Mouse (Mus musculus): ENCODE results near the gene Fv1. TPM values are rescaled to one million over a fixed set of nuclear protein-coding genes. Genes with fewer than 3 reads are reported as not detected.

The Fv1 gene
- polyA plus RNA-seq, 2 experiments, result 1.5 to 2.2 TPM

DNA sequence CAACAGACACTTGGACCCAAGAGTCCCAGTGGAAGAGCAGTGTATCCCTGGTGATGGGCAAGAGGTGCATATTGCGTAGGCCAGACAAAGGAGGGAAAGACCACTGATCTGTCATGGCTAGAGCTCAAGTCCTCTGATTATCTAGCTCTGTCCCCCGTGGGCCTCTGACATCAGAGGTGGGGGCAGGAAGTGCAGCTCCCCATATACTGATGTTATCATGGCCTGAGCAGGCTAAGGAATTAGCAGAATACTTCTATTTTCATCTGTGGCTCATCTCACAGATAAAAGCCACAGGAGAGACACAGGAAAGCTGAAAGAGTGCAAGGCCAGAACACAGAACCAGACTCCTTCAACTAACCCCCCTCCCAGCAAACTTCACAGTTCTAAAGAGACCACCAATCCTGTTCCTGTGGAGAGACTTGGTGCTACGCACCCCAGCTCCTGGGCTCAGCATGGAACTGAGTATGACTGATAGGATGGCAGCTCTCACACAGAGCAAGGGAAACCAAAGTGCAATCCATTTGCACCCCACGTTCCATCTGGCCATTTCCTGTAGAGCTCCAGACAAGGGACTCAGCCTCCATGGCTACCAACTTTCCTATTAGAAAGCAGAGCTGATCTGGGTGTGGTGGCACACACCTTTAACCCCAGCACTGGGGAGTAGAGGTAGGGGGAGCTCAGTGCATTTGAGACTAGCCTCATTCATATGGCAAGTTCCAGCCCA, 7.2 kb downstream of the Fv1 start:
- TF ChIP-seq CTCF (IDR thresholded peaks at IDR 0.05; ENCODE audit: low read depth) (no peak), EP300 (IDR thresholded peaks at IDR 0.05; ENCODE audit: low read depth) (no peak)
- Histone ChIP-seq H3K9ac (replicated peaks) (no peak overlapping the region), H3K4me2 (ENCODE audit: low read depth) (no peak overlapping the region), H3K27ac (no peak overlapping the region), H3K9me3 (ENCODE audit: control insufficient read depth, low read length) (no peaks in the 10 kb centered on the region), H3K4me3 (ENCODE audit: insufficient read depth in 1 of 2, low read depth in 2 of 2, low read length in 2 of 2) (no peak overlapping the region), H3K4me1 (replicated peaks; ENCODE audit: control insufficient read depth in 2 of 2, insufficient read depth in 2 of 2, low read length in 1 of 2) (peaks cover 0 to 4% of the 10 kb centered on the region in 2 experiments; a peak in 1 of 4 replicates), H3K27me3 (ENCODE audit: control insufficient read depth, insufficient read depth, low read length) (no peaks in the 10 kb centered on the region), H3K36me3 (replicated peaks; ENCODE audit: control insufficient read depth, insufficient read depth, low read depth) (peaks cover 25% of the 10 kb centered on the region)
- no peak for ATAC-seq (ENCODE audit: insufficient read depth)
- no peak for DNase-seq (ENCODE audit: low read depth in 3 of 3, low spot score in 3 of 3)
- WGBS (ENCODE audit: insufficient replicate concordance), result 38% methylated on average over 4 of the region's 4 CpGs

DNA sequence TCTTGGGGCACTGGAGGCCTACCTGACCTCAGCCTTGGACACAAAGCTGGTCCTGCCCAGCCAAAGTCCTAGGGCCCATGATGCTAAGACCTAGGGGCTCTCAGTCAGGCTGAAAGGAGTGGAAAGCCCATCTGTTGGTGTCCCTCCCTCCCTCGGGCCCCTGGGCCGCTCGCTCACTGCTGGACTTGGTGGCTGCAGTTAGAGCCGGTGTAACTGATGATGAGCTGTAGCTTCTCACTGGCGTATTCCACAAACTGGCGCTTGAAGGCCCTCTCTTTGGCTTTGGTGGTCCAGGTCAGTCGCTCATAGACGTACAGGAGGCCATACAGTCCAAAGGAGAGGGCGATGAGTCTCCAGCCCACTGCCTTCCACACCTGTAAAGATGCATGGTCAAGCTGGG, 9.8 kb downstream of the Fv1 start:
- TF ChIP-seq CTCF (IDR thresholded peaks at IDR 0.05; ENCODE audit: low read depth), result no peak
- 77% methylated on average over 9 of the region's 9 CpGs for WGBS (ENCODE audit: insufficient replicate concordance)
- no peaks in the 10 kb centered on the region for H3K27me3 ChIP-seq (ENCODE audit: control insufficient read depth, insufficient read depth, low read length)
- H3K9me3 ChIP-seq (ENCODE audit: control insufficient read depth, low read length), result no peaks in the 10 kb centered on the region
- peaks cover 28% of the 10 kb centered on the region for H3K36me3 ChIP-seq (replicated peaks; ENCODE audit: control insufficient read depth, insufficient read depth, low read depth)
- ATAC-seq (ENCODE audit: insufficient read depth), result no peak
- DNase-seq (ENCODE audit: low read depth in 3 of 3, low spot score in 3 of 3), result no peak
- no peak overlapping the region for H3K4me3 ChIP-seq (ENCODE audit: insufficient read depth in 1 of 2, low read depth in 2 of 2, low read length in 2 of 2)
- peaks cover 0 to 4% of the 10 kb centered on the region in 2 experiments; a peak in 1 of 4 replicates for H3K4me1 ChIP-seq (replicated peaks; ENCODE audit: control insufficient read depth in 2 of 2, insufficient read depth in 2 of 2, low read length in 1 of 2)
- no peak overlapping the region for H3K9ac ChIP-seq (replicated peaks)
- no peak overlapping the region for H3K27ac ChIP-seq
- H3K4me2 ChIP-seq (ENCODE audit: low read depth), result no peak overlapping the region

DNA sequence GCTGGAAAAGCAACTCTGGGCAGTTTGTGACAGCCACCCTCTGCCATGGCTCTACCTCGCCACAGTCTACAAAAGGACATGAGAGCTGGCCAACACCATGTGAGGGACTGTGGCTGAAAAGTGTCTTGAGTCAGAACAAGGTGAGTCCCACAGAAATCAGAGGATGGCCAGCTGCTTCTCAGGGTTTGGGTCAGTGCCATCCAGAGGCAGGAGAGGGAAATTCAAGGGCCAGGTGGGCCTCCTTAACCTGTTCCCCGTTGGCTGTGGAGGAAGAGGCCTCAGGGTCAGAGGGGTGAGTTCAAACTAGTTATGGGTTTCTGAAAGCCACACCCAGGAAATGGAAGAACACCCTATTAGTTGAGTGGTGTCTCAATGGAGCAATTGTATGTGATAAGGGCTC, 10.7 kb downstream of the Fv1 start:
- Histone ChIP-seq H3K4me3 (ENCODE audit: insufficient read depth in 1 of 2, low read depth in 2 of 2, low read length in 2 of 2) (no peak overlapping the region), H3K4me1 (replicated peaks; ENCODE audit: control insufficient read depth in 2 of 2, insufficient read depth in 2 of 2, low read length in 1 of 2) (peaks cover 0 to 4% of the 10 kb centered on the region in 2 experiments; a peak in 1 of 4 replicates), H3K27ac (no peak overlapping the region), H3K9ac (replicated peaks) (no peak overlapping the region), H3K27me3 (ENCODE audit: control insufficient read depth, insufficient read depth, low read length) (no peaks in the 10 kb centered on the region), H3K36me3 (replicated peaks; ENCODE audit: control insufficient read depth, insufficient read depth, low read depth) (peaks cover 23% of the 10 kb centered on the region), H3K9me3 (ENCODE audit: control insufficient read depth, low read length) (no peaks in the 10 kb centered on the region), H3K4me2 (ENCODE audit: low read depth) (no peak overlapping the region)
- WGBS (ENCODE audit: insufficient replicate concordance), result 45% methylated on average over 2 of the region's 2 CpGs
- no peak for ATAC-seq (ENCODE audit: insufficient read depth)
- no peak for TF ChIP-seq CTCF (IDR thresholded peaks at IDR 0.05; ENCODE audit: low read depth)
- TF ChIP-seq EP300 (IDR thresholded peaks at IDR 0.05; ENCODE audit: low read depth), result no peak
- no peak for DNase-seq (ENCODE audit: low read depth in 3 of 3, low spot score in 3 of 3)

DNA sequence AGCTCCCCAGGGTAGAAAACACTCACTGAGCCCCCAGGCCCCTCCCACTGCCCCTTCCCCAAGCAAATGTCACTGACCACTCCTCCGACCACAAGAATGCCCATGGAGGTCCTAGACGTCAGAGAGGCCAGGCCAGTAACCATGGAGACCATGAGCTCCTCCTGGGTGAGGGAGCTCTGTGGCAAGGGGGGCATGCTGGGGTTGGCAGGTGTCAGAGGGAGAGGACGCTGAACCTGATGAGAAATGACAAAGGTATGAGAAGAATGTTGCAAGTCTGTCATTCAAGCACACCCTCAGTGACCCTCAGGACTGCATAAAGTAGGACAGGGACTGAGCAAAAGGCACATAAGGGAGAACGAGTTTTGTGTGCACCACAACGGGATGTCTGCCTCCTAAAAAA, 11.1 kb downstream of the Fv1 start:
- DNase-seq (ENCODE audit: low read depth in 3 of 3, low spot score in 3 of 3) (no peak), ATAC-seq (ENCODE audit: insufficient read depth) (no peak)
- Histone ChIP-seq H3K9me3 (ENCODE audit: control insufficient read depth, low read length) (no peaks in the 10 kb centered on the region), H3K27me3 (ENCODE audit: control insufficient read depth, insufficient read depth, low read length) (no peaks in the 10 kb centered on the region), H3K4me1 (replicated peaks; ENCODE audit: control insufficient read depth in 2 of 2, insufficient read depth in 2 of 2, low read length in 1 of 2) (peaks cover 0 to 4% of the 10 kb centered on the region in 2 experiments; a peak in 1 of 4 replicates), H3K4me2 (ENCODE audit: low read depth) (no peak overlapping the region), H3K4me3 (ENCODE audit: insufficient read depth in 1 of 2, low read depth in 2 of 2, low read length in 2 of 2) (no peak overlapping the region), H3K36me3 (replicated peaks; ENCODE audit: control insufficient read depth, insufficient read depth, low read depth) (peaks cover 20% of the 10 kb centered on the region), H3K9ac (replicated peaks) (no peak overlapping the region), H3K27ac (no peak overlapping the region)
- no peak for TF ChIP-seq EP300 (IDR thresholded peaks at IDR 0.05; ENCODE audit: low read depth)
- 70% methylated on average over 5 of the region's 5 CpGs for WGBS (ENCODE audit: insufficient replicate concordance)

DNA sequence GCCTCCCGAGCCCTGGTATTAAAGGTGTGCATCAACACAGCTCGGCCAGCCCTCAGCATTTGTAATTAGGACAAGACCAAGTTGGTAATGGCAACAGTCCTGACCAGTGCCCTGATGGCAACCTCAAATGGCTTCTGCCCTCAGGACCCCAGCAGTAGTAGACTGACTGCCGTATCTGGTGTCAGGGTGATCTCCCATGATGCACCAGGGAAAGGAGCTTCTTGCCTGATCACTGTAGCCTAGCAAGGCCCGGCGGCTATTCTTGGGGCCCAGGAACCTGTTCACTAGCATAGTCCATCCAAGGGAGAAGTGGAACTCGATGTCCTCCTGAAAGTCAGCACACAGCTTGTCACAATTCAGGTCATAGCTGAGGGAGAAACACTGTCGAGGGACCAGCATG, 13.0 kb downstream of the Fv1 start:
- DNase-seq (ENCODE audit: low read depth in 3 of 3, low spot score in 3 of 3), result no peak
- Histone ChIP-seq H3K27ac (no peak overlapping the region), H3K9ac (replicated peaks) (no peak overlapping the region), H3K9me3 (ENCODE audit: control insufficient read depth, low read length) (no peaks in the 10 kb centered on the region), H3K27me3 (ENCODE audit: control insufficient read depth, insufficient read depth, low read length) (no peaks in the 10 kb centered on the region), H3K4me3 (ENCODE audit: insufficient read depth in 1 of 2, low read depth in 2 of 2, low read length in 2 of 2) (no peak overlapping the region), H3K4me2 (ENCODE audit: low read depth) (no peak overlapping the region), H3K36me3 (replicated peaks; ENCODE audit: control insufficient read depth, insufficient read depth, low read depth) (peaks cover 19% of the 10 kb centered on the region), H3K4me1 (replicated peaks; ENCODE audit: control insufficient read depth in 2 of 2, insufficient read depth in 2 of 2, low read length in 1 of 2) (no peaks in the 10 kb centered on the region)
- no peak for ATAC-seq (ENCODE audit: insufficient read depth)
- no peak for TF ChIP-seq CTCF (IDR thresholded peaks at IDR 0.05; ENCODE audit: low read depth)
- no peak for TF ChIP-seq EP300 (IDR thresholded peaks at IDR 0.05; ENCODE audit: low read depth)
- 84% methylated on average over 7 of the region's 7 CpGs for WGBS (ENCODE audit: insufficient replicate concordance)

All from liver, embryonic 14.5 days (tissue).